8 mouse cellular contexts compared by ENCODE assay signal in genomic region chr13:21169657-21170430, GRCm38 (mm10). TPM values are rescaled to one million over a fixed set of nuclear protein-coding genes. Genes with fewer than 3 reads are reported as not detected.
DNase-seq lines count a peak whose midpoint lies in the region; ATAC-seq and TF ChIP-seq lines count a peak whose summit lies in the region.

No protein-coding gene starts in this region.

- H3K4me3 ChIP-seq in embryonic facial prominence, embryonic 12.5 days = peak overlapping the region; percentile 62
- peak overlapping the region; percentile 52 for H3K4me3 ChIP-seq in limb, embryonic 15.5 days
- peak overlapping the region; percentile 62 for H3K4me3 ChIP-seq in midbrain, embryonic 16.5 days (ENCODE audit: low read depth, low read length)
- peak overlapping the region; percentile 86 for H3K4me3 ChIP-seq in spleen, adult 2 months (ENCODE audit: extremely low read depth, insufficient read depth, insufficient read length)

- no peak overlapping the region for H3K27ac ChIP-seq in embryonic facial prominence, embryonic 12.5 days
- peak overlapping the region; percentile 66 for H3K27ac ChIP-seq in limb, embryonic 15.5 days
- H3K27ac ChIP-seq in midbrain, embryonic 16.5 days (ENCODE audit: low read length) = peak overlapping the region; percentile 72
- peak overlapping the region; percentile 76 for H3K27ac ChIP-seq in spleen, adult 2 months (ENCODE audit: insufficient read depth, low read length)

- peak; percentile 72; the same call in 1 of the 2 replicates for ATAC-seq in embryonic facial prominence, embryonic 12.5 days (ENCODE audit: insufficient number of reproducible peaks, insufficient read depth, low FRiP score, low TSS enrichment)
- ATAC-seq in limb, embryonic 15.5 days (ENCODE audit: insufficient number of reproducible peaks, low FRiP score, low TSS enrichment, low read depth) = peak; percentile 69
- ATAC-seq in midbrain, embryonic 16.5 days = peak; percentile 79

- no peaks in the 10 kb centered on the region for H3K9me3 ChIP-seq in embryonic facial prominence, embryonic 12.5 days
- H3K9me3 ChIP-seq in limb, embryonic 15.5 days = no peaks in the 10 kb centered on the region
- no peaks in the 10 kb centered on the region for H3K9me3 ChIP-seq in midbrain, embryonic 16.5 days (replicated peaks; ENCODE audit: control insufficient read depth, low read length, poor library complexity, severe bottlenecking)

- no peak for TF ChIP-seq POLR2A in spleen, adult 2 months (IDR thresholded peaks at IDR 0.05; ENCODE audit: low read depth, low read length)

- H3K4me1 ChIP-seq in embryonic facial prominence, embryonic 12.5 days = peaks cover 6% of the 10 kb centered on the region; the same call in 1 of the 2 replicates
- H3K4me1 ChIP-seq in limb, embryonic 15.5 days = peaks cover 23% of the 10 kb centered on the region
- peaks cover 12% of the 10 kb centered on the region for H3K4me1 ChIP-seq in midbrain, embryonic 16.5 days (ENCODE audit: control insufficient read depth, insufficient read depth, low read length)
- H3K4me1 ChIP-seq in spleen, adult 2 months (ENCODE audit: control insufficient read depth, insufficient read depth, insufficient read length) = peaks cover 2% of the 10 kb centered on the region; the same call in 1 of the 2 replicates

- H3K4me2 ChIP-seq in embryonic facial prominence, embryonic 12.5 days (replicated peaks) = peak overlapping the region; percentile 86
- peak overlapping the region; percentile 88 for H3K4me2 ChIP-seq in limb, embryonic 15.5 days
- peak overlapping the region; percentile 98 for H3K4me2 ChIP-seq in midbrain, embryonic 16.5 days (ENCODE audit: low read length)

- peak overlapping the region; percentile 38; the same call in 1 of the 2 replicates for H3K9ac ChIP-seq in embryonic facial prominence, embryonic 12.5 days
- H3K9ac ChIP-seq in limb, embryonic 15.5 days = peak overlapping the region; percentile 21; the same call in 1 of the 2 replicates
- 0 out of 2 replicates have a peak overlapping the region, but pooled peaks have one; percentile 48 for H3K9ac ChIP-seq in midbrain, embryonic 16.5 days (ENCODE audit: low read depth, low read length)

- H3K27me3 ChIP-seq in embryonic facial prominence, embryonic 12.5 days = no peaks in the 10 kb centered on the region
- no peaks in the 10 kb centered on the region for H3K27me3 ChIP-seq in limb, embryonic 15.5 days
- H3K27me3 ChIP-seq in midbrain, embryonic 16.5 days (ENCODE audit: control insufficient read depth, insufficient read depth, low read depth, low read length) = no peaks in the 10 kb centered on the region
- no peaks in the 10 kb centered on the region for H3K27me3 ChIP-seq in spleen, adult 2 months (ENCODE audit: control insufficient read depth, insufficient read depth, low read length)

- 1% methylated on average over 39 of the region's 39 CpGs for WGBS in embryonic facial prominence, embryonic 12.5 days
- under 1% methylated on average over 39 of the region's 39 CpGs for WGBS in limb, embryonic 15.5 days
- under 1% methylated on average over 39 of the region's 39 CpGs for WGBS in midbrain, embryonic 16.5 days
- WGBS in spleen, adult 2 months = 3% methylated on average over 39 of the region's 39 CpGs

- no peak for TF ChIP-seq CTCF in spleen, adult 2 months (IDR thresholded peaks at IDR 0.05; ENCODE audit: extremely low read depth, insufficient read depth, insufficient read length, insufficient replicate concordance)

- peak; percentile 93 for DNase-seq in 416B (ENCODE audit: low read depth)
- peak; percentile 74 for DNase-seq in adrenal gland, postnatal 25 days
- peak; percentile 79 to 89 for DNase-seq in heart, adult 18-20 months
- DNase-seq in kidney, adult 18-20 months = peak; percentile 85
- DNase-seq in spleen, adult 2 months (ENCODE audit: low read depth in 1 of 2, low spot score in 2 of 2) = peak; percentile 64 to 75

- no peaks in the 10 kb centered on the region for H3K36me3 ChIP-seq in embryonic facial prominence, embryonic 12.5 days
- H3K36me3 ChIP-seq in limb, embryonic 15.5 days = no peaks in the 10 kb centered on the region
- H3K36me3 ChIP-seq in midbrain, embryonic 16.5 days (ENCODE audit: control insufficient read depth, insufficient read depth, low read length) = no peaks in the 10 kb centered on the region
- H3K36me3 ChIP-seq in spleen, adult 2 months (ENCODE audit: control insufficient read depth, insufficient read depth, low read length) = no peaks in the 10 kb centered on the region

RNA-seq across cellular contexts. Expression of gene Trim27, which starts 9.4 kb away (rescaled TPM):
- total RNA-seq in adrenal gland, postnatal 25 days (2021) = 49.2 and 59.6 TPM in 2 replicates
- polyA plus RNA-seq in embryonic facial prominence, embryonic 12.5 days (2016; fragmentation: Nextera tagmentation; extraction: Ambion mirVana) = 167 and 170 TPM in 2 replicates
- 10 to 100 TPM; 20.5 to 21.4 TPM for total RNA-seq in heart, adult 18-20 months (2021)
- 106 and 121 TPM in 2 replicates for polyA plus RNA-seq in limb, embryonic 15.5 days (2015; fragmentation: Nextera tagmentation; extraction: Ambion mirVana)
- polyA plus RNA-seq in midbrain, embryonic 16.5 days (2015; fragmentation: Nextera tagmentation; extraction: Ambion mirVana) = 70.6 and 73.6 TPM in 2 replicates
- 63.9 and 82.1 TPM in 2 replicates for polyA plus RNA-seq in spleen, adult 2 months (2012; rRNA removed)

RNA-seq across cellular contexts. Expression of gene Olfr1368, which starts 24.2 kb away (rescaled TPM):
- not detected in 2 replicates for total RNA-seq in adrenal gland, postnatal 25 days (2021)
- not detected in 2 replicates for polyA plus RNA-seq in embryonic facial prominence, embryonic 12.5 days (2016; fragmentation: Nextera tagmentation; extraction: Ambion mirVana)
- not detected for total RNA-seq in heart, adult 18-20 months (2021)
- not detected in 2 replicates for polyA plus RNA-seq in limb, embryonic 15.5 days (2015; fragmentation: Nextera tagmentation; extraction: Ambion mirVana)
- not detected in 2 replicates for polyA plus RNA-seq in midbrain, embryonic 16.5 days (2015; fragmentation: Nextera tagmentation; extraction: Ambion mirVana)
- not detected in 2 replicates for polyA plus RNA-seq in spleen, adult 2 months (2012; rRNA removed)

RNA-seq across cellular contexts. Expression of gene Olfr263, which starts 40.4 kb away (rescaled TPM):
- total RNA-seq in adrenal gland, postnatal 25 days (2021) = not detected in 2 replicates
- not detected in 2 replicates for polyA plus RNA-seq in embryonic facial prominence, embryonic 12.5 days (2016; fragmentation: Nextera tagmentation; extraction: Ambion mirVana)
- not detected for total RNA-seq in heart, adult 18-20 months (2021)
- polyA plus RNA-seq in limb, embryonic 15.5 days (2015; fragmentation: Nextera tagmentation; extraction: Ambion mirVana) = not detected in 2 replicates
- not detected in 2 replicates for polyA plus RNA-seq in midbrain, embryonic 16.5 days (2015; fragmentation: Nextera tagmentation; extraction: Ambion mirVana)
- polyA plus RNA-seq in spleen, adult 2 months (2012; rRNA removed) = not detected in 2 replicates

RNA-seq across cellular contexts. Expression of gene Olfr1369-ps1, which starts 58.6 kb away (rescaled TPM):
- not detected in 2 replicates for total RNA-seq in adrenal gland, postnatal 25 days (2021)
- 0.04 TPM in 1 of 2 replicates, not detected in the other for polyA plus RNA-seq in embryonic facial prominence, embryonic 12.5 days (2016; fragmentation: Nextera tagmentation; extraction: Ambion mirVana)
- total RNA-seq in heart, adult 18-20 months (2021) = not detected
- polyA plus RNA-seq in limb, embryonic 15.5 days (2015; fragmentation: Nextera tagmentation; extraction: Ambion mirVana) = 0.05 and 0.09 TPM in 2 replicates
- 0.05 TPM in 1 of 2 replicates, not detected in the other for polyA plus RNA-seq in midbrain, embryonic 16.5 days (2015; fragmentation: Nextera tagmentation; extraction: Ambion mirVana)
- not detected in 2 replicates for polyA plus RNA-seq in spleen, adult 2 months (2012; rRNA removed)
